Mouse (Mus musculus): Measurements from ENCODE around the gene Lgals3. TPM values are rescaled to one million over a fixed set of nuclear protein-coding genes. Genes with fewer than 3 reads are reported as not detected.
"Not testable (repeated sequence)": the region's sequence is repeated elsewhere in the genome, so short reads cannot be mapped to it uniquely, and the experiment has no call there.

The Lgals3 gene
- 1.4 and 1.9 TPM in 2 replicates for polyA plus RNA-seq (2016; fragmentation: Nextera tagmentation; extraction: Ambion mirVana)

DNA sequence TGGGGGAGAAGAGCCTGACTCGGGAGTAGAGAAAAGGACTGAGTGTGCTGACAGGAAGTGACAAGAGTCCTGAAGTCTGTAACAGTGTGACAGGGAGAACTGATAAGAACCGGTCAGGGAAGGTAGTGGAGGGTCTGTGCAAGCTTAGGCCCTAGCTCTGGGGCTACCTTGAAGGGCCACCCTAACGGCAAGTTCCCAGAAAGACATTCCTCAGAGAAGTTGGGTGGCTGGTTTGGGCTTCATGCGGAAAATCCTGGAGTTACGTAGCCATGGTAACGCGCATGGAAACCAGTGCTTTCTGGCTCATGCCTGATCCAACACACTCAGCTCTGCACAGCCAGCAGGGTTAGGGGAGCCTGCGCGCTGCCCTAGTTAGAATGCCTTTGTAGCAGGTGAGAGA lies at the start of gene Lgals3:
Gene Lgals3 (plus strand): TSS at position 291 of the 400 bp plus-strand sequence.
- 49% methylated on average over 9 of the region's 9 CpGs for WGBS
- H3K9ac ChIP-seq = no peak within 1 kb of the TSS

DNA sequence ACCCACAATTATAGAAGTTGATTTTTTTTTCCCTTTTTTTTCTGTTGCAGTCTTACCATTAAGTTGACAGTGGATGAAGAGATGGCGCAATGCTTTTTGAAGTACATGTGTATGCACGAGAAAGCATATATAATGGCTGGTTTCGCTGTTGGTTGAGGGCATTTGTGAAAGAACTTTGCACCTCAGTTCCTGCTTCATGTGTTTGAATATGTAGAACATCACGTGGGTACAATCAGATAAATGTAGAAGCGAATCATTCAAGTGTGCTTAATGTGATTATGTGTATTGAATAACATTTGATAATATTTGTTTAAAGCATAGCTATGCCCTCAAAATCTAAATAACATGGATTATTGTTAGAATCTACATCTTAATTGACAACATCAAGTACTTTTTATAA lies 48.2 kb upstream of the Lgals3 start:
- WGBS = 97% methylated on average over 5 of the region's 5 CpGs

More for the DNA sequence above, at the start of gene Lgals3:
- Histone ChIP-seq H3K4me3 (no peak within 1 kb of the TSS), H3K9me3 (no peaks in the 10 kb centered on the region), H3K27ac (no peak within 1 kb of the TSS), H3K4me1 (peaks cover 6% of the 10 kb centered on the region), H3K4me2 (replicated peaks) (no peak within 1 kb of the TSS), H3K27me3 (replicated peaks) (no peaks in the 10 kb centered on the region), H3K36me3 (no peaks in the 10 kb centered on the region)
- peak; percentile 80 for ATAC-seq (ENCODE audit: low FRiP score, low read depth)

DNA sequence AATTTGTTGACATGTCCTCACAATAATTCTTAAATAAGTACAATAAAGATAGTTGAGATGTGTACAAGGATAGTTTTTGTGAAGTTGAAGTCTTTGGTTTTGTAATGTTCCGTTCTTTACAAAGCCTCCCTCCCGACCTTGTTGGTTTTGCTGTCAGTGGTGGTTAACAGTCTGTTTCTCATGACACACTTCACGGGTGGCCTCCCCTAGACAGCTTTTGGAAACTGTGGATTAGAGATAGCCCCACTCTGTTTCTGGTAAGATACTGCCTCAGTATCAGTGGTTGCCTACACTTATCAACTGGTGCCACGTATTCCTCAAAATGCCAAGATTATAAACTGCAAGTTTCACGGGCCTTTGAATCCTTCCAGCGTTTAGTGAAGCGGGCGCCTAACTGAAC lies 46.0 kb upstream of the Lgals3 start:
- H3K4me1 ChIP-seq; H3K9ac ChIP-seq; H3K27ac ChIP-seq; H3K27me3 ChIP-seq (replicated peaks); H3K9me3 ChIP-seq; H3K4me2 ChIP-seq (replicated peaks); H3K4me3 ChIP-seq; ATAC-seq (ENCODE audit: low FRiP score, low read depth): not testable (repeated sequence)
- WGBS = 95% methylated on average over 8 of the region's 8 CpGs
- H3K36me3 ChIP-seq = peaks cover 40% of the 10 kb centered on the region

More for the DNA sequence above, 48.2 kb upstream of the Lgals3 start:
- Histone ChIP-seq H3K4me2 (replicated peaks) (no peak overlapping the region), H3K27me3 (replicated peaks) (no peaks in the 10 kb centered on the region), H3K9ac (no peak overlapping the region), H3K9me3 (no peaks in the 10 kb centered on the region), H3K27ac (no peak overlapping the region), H3K36me3 (peaks cover 44% of the 10 kb centered on the region), H3K4me3 (no peak overlapping the region), H3K4me1 (no peaks in the 10 kb centered on the region)
- ATAC-seq (ENCODE audit: low FRiP score, low read depth) = no peak

DNA sequence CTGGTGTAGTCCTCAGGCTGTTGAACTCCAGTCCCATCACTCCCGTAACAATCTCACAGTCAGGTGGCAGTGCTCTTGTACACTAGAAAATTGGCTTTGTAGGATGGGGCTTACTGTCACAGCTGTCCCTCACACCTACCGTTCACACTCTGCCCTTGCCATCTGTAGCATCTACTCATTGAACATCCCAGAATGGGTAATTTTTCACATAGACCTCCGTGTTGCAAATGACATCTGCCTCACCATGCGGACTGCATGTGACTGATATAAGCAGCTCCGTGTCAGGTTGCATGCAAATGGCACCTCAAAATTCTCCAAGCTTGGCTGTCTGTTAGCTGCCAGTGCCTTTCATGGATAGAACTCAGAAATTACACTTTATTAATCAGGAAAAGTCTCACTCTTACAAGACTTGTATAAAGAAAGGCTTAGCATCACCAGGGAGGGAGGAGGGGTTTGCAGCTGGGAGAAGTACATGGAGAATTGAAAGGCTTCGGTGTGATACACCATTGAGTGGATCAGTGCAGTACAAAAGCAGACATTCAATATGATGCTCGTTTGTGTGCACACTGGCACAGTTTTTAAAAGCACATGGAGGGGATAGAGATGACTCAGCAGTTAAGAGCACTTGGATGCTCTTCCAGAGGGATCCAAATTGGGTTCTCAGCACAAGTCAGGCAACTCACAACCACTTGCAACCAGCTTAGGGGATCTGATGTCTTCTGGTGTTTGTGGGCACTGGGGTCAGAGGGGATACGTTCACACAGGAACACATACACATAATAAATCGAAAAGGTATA lies 41.4 kb upstream of the Lgals3 start:
- Histone ChIP-seq H3K36me3 (peaks cover 19% of the 10 kb centered on the region), H3K27ac (no peak overlapping the region), H3K4me3 (no peak overlapping the region), H3K4me2 (replicated peaks) (no peak overlapping the region), H3K9me3 (no peaks in the 10 kb centered on the region), H3K27me3 (replicated peaks) (no peaks in the 10 kb centered on the region), H3K9ac (no peak overlapping the region), H3K4me1 (no peaks in the 10 kb centered on the region)
- ATAC-seq (ENCODE audit: low FRiP score, low read depth) = no peak
- WGBS = 87% methylated on average over 9 of the region's 9 CpGs

DNA sequence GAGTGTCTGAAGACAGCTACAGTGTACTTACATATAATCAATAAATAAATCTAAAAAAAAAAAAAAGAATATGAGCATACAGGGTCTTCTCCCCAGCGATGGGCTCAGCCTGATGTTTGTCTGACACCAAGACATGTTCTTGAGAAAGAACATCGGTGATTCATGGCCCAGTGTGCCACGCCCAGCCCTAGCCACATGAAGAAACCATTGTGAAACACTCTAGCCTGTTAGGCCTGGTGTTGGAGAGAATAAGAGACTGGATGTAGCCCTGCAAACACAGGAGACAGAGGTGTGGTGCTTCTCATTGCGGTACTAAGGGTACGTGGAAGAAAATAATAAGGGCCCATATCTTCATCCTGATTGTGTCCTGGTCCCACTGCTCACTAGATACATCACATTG lies 40.2 kb upstream of the Lgals3 start:
- H3K9ac ChIP-seq = no peak overlapping the region
- no peak overlapping the region for H3K4me3 ChIP-seq
- no peaks in the 10 kb centered on the region for H3K9me3 ChIP-seq
- H3K27ac ChIP-seq = no peak overlapping the region
- H3K4me2 ChIP-seq (replicated peaks) = no peak overlapping the region
- no peak for ATAC-seq (ENCODE audit: low FRiP score, low read depth)
- no peaks in the 10 kb centered on the region for H3K4me1 ChIP-seq
- 94% methylated on average over 5 of the region's 5 CpGs for WGBS
- peaks cover 17% of the 10 kb centered on the region for H3K36me3 ChIP-seq
- no peaks in the 10 kb centered on the region for H3K27me3 ChIP-seq (replicated peaks)

DNA sequence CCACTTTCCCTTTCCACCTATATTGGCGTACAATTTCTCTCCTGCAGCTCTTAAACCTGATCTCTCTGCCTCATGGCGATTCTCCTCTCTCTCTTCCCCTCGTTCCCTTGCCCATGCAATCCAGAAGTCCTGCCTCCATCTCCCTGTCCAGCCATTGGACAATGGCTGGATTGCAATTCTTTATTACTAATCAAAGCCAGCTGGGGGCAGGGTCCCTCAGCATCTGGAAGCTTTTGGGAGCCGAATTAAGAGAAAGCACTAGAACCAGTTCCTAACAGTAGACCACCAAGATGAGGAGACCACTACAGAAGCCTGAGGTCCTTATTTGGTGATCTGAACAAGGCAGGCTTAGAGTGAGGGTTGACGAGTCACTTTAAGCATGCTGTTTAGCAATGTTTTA lies 35.6 kb upstream of the Lgals3 start:
- Histone ChIP-seq H3K9ac (no peak overlapping the region), H3K4me3 (no peak overlapping the region), H3K4me2 (replicated peaks) (no peak overlapping the region), H3K36me3 (no peaks in the 10 kb centered on the region), H3K9me3 (no peaks in the 10 kb centered on the region), H3K4me1 (no peaks in the 10 kb centered on the region), H3K27ac (no peak overlapping the region), H3K27me3 (replicated peaks) (no peaks in the 10 kb centered on the region)
- no peak for ATAC-seq (ENCODE audit: low FRiP score, low read depth)
- WGBS = 74% methylated on average over 5 of the region's 5 CpGs

DNA sequence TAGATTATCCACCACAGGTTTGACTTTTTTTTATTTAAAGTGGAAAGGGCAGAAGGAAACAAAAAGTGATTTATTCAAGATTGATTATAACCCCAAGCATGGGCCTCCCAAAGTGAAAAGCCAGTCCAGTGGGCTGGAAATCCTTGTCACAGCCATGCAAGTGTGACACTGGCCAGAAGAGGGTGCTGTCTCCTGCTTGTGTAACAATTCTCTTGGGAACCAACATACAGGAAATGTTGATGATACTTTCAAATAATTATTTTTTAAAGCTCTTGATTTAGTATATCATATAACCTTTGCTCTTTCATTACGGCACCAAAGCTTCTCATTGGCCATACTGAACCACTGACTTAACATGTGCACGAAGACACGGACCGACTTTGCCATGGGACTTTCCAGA lies 32.7 kb upstream of the Lgals3 start:
- ATAC-seq (ENCODE audit: low FRiP score, low read depth) = no peak
- Histone ChIP-seq H3K9me3 (no peaks in the 10 kb centered on the region), H3K27me3 (replicated peaks) (no peaks in the 10 kb centered on the region), H3K36me3 (no peaks in the 10 kb centered on the region), H3K4me1 (no peaks in the 10 kb centered on the region), H3K9ac (no peak overlapping the region), H3K27ac (no peak overlapping the region), H3K4me3 (no peak overlapping the region), H3K4me2 (replicated peaks) (no peak overlapping the region)
- 80% methylated on average over 4 of the region's 4 CpGs for WGBS

DNA sequence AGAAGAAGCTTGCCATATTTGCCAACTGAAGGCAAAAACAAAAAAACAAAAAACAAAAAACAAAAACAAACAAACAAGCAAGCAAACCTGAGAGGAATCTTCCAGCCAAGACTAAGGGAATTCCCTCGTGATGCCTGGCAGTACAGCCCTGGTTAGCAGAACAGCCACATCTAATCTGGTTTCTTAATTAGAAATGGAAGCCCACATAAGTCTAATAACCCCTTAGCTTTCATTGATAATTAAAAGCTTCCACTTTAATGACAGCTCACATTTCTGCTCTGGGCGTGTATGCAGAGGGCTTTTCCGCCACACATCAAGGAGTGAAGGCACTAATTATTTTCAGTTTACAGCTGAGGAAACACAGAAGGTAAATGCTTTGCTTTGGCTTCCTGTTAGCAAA lies 32.3 kb upstream of the Lgals3 start:
- no peak for ATAC-seq (ENCODE audit: low FRiP score, low read depth)
- Histone ChIP-seq H3K9me3 (no peaks in the 10 kb centered on the region), H3K36me3 (no peaks in the 10 kb centered on the region), H3K4me1 (no peaks in the 10 kb centered on the region), H3K27ac (no peak overlapping the region), H3K9ac (no peak overlapping the region), H3K27me3 (replicated peaks) (no peaks in the 10 kb centered on the region), H3K4me3 (no peak overlapping the region), H3K4me2 (replicated peaks) (no peak overlapping the region)
- WGBS = 76% methylated on average over 3 of the region's 3 CpGs

DNA sequence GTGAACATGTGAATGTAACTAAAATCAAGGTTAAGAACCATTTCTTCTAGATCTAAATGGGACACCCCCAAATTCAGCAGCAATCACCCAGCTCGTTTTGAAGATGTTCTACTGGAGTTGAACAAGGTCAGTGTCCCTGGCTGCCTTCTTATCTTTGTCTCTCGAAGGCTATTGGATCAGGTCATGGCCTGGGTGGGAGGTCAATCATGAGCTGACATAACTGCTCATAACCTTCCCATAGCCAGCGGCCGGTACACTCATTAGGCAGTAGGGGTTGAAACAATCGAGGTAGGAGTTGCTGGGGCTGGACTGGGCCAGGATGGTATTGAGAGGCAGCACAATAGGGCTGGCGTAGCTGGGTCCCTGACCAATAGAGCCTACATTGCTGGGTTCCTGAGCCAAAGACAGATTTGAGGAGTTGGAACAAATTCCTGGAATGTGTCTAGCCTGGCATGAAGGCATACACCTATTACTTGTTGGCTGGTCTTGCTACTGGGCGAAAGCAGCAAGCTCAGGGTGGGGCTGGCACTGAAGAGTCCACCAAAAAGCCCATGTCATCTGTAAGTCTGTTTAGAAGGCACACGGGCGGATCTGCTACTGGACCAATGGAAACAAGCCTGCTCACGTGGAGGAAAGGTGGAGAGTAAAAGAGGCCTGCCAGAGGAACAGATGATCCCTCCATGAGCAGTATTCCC lies 27.2 kb upstream of the Lgals3 start:
- H3K36me3 ChIP-seq = no peaks in the 10 kb centered on the region
- H3K27me3 ChIP-seq (replicated peaks) = no peaks in the 10 kb centered on the region
- H3K4me3 ChIP-seq = no peak overlapping the region
- no peaks in the 10 kb centered on the region; the same call in 1 of the 2 replicates for H3K4me1 ChIP-seq
- H3K4me2 ChIP-seq (replicated peaks) = no peak overlapping the region
- H3K27ac ChIP-seq = no peak overlapping the region
- no peak for ATAC-seq (ENCODE audit: low FRiP score, low read depth)
- no peaks in the 10 kb centered on the region for H3K9me3 ChIP-seq
- H3K9ac ChIP-seq = no peak overlapping the region
- 87% methylated on average over 10 of the region's 10 CpGs for WGBS

DNA sequence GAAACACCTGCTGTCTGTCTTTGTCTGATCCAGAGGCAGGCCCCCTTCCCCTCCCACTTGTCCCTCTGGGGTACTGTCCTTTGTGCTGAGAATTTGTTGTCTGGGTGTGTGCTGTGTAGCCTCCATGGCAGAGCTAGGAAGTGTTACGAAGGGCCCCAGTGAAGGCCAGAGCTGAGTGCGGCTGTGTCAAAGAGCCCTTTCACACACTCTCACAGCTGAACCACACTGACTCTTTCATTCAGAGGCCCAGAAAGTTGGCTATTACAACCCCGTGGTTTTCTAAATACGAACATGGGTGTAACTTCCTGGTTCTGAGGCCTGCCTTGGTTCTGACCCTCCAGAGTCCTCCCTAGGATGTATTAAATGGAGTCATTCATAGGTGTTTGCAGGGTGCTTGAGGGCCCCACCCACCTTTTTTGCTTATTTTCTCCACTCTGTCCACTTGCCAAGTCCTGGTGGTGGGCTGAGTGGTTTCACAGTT lies 25.7 kb upstream of the Lgals3 start:
- Histone ChIP-seq H3K9ac (no peak overlapping the region), H3K4me2 (replicated peaks) (no peak overlapping the region), H3K4me1 (no peaks in the 10 kb centered on the region; the same call in 1 of the 2 replicates), H3K27ac (no peak overlapping the region), H3K9me3 (no peaks in the 10 kb centered on the region), H3K27me3 (replicated peaks) (no peaks in the 10 kb centered on the region), H3K4me3 (no peak overlapping the region), H3K36me3 (no peaks in the 10 kb centered on the region)
- 62% methylated on average over 4 of the region's 4 CpGs for WGBS
- ATAC-seq (ENCODE audit: low FRiP score, low read depth) = no peak

DNA sequence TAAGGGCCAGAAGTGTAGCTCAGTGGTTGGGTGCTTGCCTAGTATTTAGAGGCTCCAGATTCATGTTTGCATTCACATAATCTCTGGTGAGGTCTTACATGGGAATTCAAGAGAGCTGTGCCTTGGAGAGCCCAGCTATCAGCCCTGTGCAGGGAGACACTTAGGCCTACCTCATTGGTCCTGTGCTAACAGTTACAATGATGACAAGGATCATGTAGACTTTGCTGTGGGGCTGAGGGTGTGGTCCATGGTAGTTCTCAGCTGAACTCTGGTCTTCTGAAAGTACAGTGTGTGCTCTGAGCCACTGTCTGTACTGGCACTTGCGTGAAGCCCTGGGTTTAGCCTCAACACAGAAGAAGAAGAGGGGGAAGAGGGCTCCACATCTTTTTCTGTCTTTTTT lies 20.8 kb upstream of the Lgals3 start:
- H3K36me3 ChIP-seq = no peaks in the 10 kb centered on the region
- no peak for ATAC-seq (ENCODE audit: low FRiP score, low read depth)
- WGBS = 82% methylated on average over 1 of the region's 1 CpGs
- no peak overlapping the region for H3K4me3 ChIP-seq
- H3K9me3 ChIP-seq = no peaks in the 10 kb centered on the region
- H3K4me2 ChIP-seq (replicated peaks) = no peak overlapping the region
- no peak overlapping the region for H3K9ac ChIP-seq
- H3K27ac ChIP-seq = no peak overlapping the region
- no peaks in the 10 kb centered on the region for H3K27me3 ChIP-seq (replicated peaks)
- H3K4me1 ChIP-seq = no peaks in the 10 kb centered on the region; the same call in 1 of the 2 replicates

DNA sequence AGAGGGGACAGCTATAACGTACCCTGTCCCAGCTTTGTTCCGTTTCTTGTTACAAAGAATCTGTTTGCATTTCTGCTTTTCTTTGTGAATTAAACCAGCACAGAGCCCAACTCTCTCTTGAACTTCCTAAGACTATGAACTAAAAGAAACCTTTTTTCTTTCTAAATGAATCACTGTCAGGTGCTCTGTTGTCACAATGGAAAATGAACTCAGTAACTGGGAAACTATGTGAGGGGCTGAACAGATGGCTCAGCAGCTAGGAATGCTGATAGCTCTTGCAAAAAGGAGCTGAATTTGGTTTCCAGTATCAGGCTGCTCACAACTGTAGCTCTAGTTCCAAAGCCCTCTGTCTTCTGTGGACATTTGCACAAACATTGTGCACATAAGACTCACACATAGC lies 16.6 kb upstream of the Lgals3 start:
- H3K27ac ChIP-seq = no peak overlapping the region
- no peaks in the 10 kb centered on the region for H3K27me3 ChIP-seq (replicated peaks)
- no peak for ATAC-seq (ENCODE audit: low FRiP score, low read depth)
- H3K4me2 ChIP-seq (replicated peaks) = no peak overlapping the region
- H3K9ac ChIP-seq = no peak overlapping the region
- no peak overlapping the region for H3K4me3 ChIP-seq
- H3K9me3 ChIP-seq = no peaks in the 10 kb centered on the region
- H3K4me1 ChIP-seq = no peaks in the 10 kb centered on the region
- 82% methylated on average over 2 of the region's 2 CpGs for WGBS
- H3K36me3 ChIP-seq = no peaks in the 10 kb centered on the region

Data from neural tube, embryonic 12.5 days (tissue).